Mouse (Mus musculus) MEL (cell line): ENCODE results near the gene Ada. TPM values are rescaled to one million over a fixed set of nuclear protein-coding genes. Genes with fewer than 3 reads are reported as not detected.

Source experiments
- DNase-seq: peaks from one replicate; pipeline ENCODE4 v3.0.0; 2011; ENCODE audit warnings: low read depth, low spot score
- H3K27ac ChIP-seq: 2 replicates; pipeline ENCODE4 v1.5.1; 2012; ENCODE audit warnings: low read depth, mild to moderate bottlenecking, control low read depth, low read length, moderate library complexity; ENCODE audit not compliant: control insufficient read depth
- H3K27me3 ChIP-seq, 2 experiments: fragments of 150-350 bp in 1 of 2; sonication (generic) in 1 of 2; 2 replicates each; pipeline ENCODE4 v1.6.1; 2012; ENCODE audit warnings: low read length in 2 of 2, mild to moderate bottlenecking in 2 of 2, improper control_type of control experiment in 1 of 2, moderate library complexity in 1 of 2; ENCODE audit not compliant: insufficient read depth in 2 of 2, control insufficient read depth in 1 of 2
- H3K36me3 ChIP-seq, 2 experiments: 2 replicates each; pipeline ENCODE4 v1.6.1; 2012 to 2014; ENCODE audit warnings: low read length in 2 of 2, improper control_type of control experiment in 1 of 2, inconsistent platforms in 1 of 2, mild to moderate bottlenecking in 1 of 2; ENCODE audit not compliant: insufficient read depth in 2 of 2, control insufficient read depth in 1 of 2
- H3K4me1 ChIP-seq, 2 experiments: fragments of 150-350 bp in 1 of 2; sonication (generic) in 1 of 2; 2 replicates each; pipeline ENCODE4 v1.6.1; 2012; ENCODE audit warnings: low read length in 2 of 2, improper control_type of control experiment in 1 of 2, mild to moderate bottlenecking in 1 of 2; ENCODE audit not compliant: insufficient read depth in 2 of 2, control insufficient read depth in 1 of 2
- H3K4me3 ChIP-seq, 2 experiments: fragments of 150-350 bp in 1 of 2; sonication (generic) in 1 of 2; 2 replicates each; pipeline ENCODE4 v1.5.1; 2012; ENCODE audit warnings: low read depth in 2 of 2, low read length in 2 of 2, mild to moderate bottlenecking in 2 of 2, moderate library complexity in 2 of 2, control low read depth in 1 of 2, improper control_type of control experiment in 1 of 2; ENCODE audit not compliant: control insufficient read depth in 1 of 2, insufficient read depth in 1 of 2
- H3K79me2 ChIP-seq: 2 replicates; pipeline ENCODE4 v1.6.1; 2012; ENCODE audit warnings: mild to moderate bottlenecking, low read length, moderate library complexity; ENCODE audit not compliant: control insufficient read depth, poor library complexity, insufficient read depth
- H3K9ac ChIP-seq: 2 replicates; pipeline ENCODE4 v1.6.1; 2012; ENCODE audit warnings: low read depth, mild to moderate bottlenecking, control low read depth, low read length, moderate library complexity; ENCODE audit not compliant: control insufficient read depth, poor library complexity, severe bottlenecking
- H3K9me3 ChIP-seq: fragments of 150-350 bp; sonication (generic); replicated peaks from 2 replicates; pipeline ENCODE4 v1.6.1; 2012; ENCODE audit warnings: mild to moderate bottlenecking, low read length, improper control_type of control experiment, moderate library complexity; ENCODE audit not compliant: insufficient read depth
- CHD1 ChIP-seq: IDR thresholded peaks from 2 replicates; pipeline ENCODE4 v1.6.1; 2012; ENCODE audit warnings: low read depth, mild to moderate bottlenecking, inconsistent platforms, low read length, improper control_type of control experiment
- CTCF ChIP-seq, 3 experiments: IDR thresholded peaks in 2 of 3; conservative IDR thresholded peaks in 1 of 3; 2 replicates each; pipeline ENCODE4 v1.5.1; 2011 to 2012; ENCODE audit warnings: low read length in 3 of 3, low read depth in 2 of 3, mild to moderate bottlenecking in 2 of 3, improper control_type of control experiment in 1 of 3, inconsistent platforms in 1 of 3, mixed read lengths in 1 of 3, moderate library complexity in 1 of 3; ENCODE audit not compliant: control insufficient read depth in 1 of 3, insufficient read depth in 1 of 3, poor library complexity in 1 of 3, severe bottlenecking in 1 of 3
- ELF1 ChIP-seq: IDR thresholded peaks from 2 replicates; pipeline ENCODE4 v1.6.1; 2014; ENCODE audit warnings: low read depth, mild to moderate bottlenecking, inconsistent platforms, low read length, improper control_type of control experiment, moderate library complexity
- EP300 ChIP-seq, 2 experiments: IDR thresholded peaks; 2 replicates each; pipeline ENCODE4 v1.6.1; 2011; ENCODE audit warnings: improper control_type of control experiment in 2 of 2, low read length in 2 of 2, low read depth in 1 of 2, mild to moderate bottlenecking in 1 of 2
- JUND ChIP-seq: IDR thresholded peaks from 2 replicates; pipeline ENCODE4 v1.6.1; 2011; ENCODE audit warnings: low read depth, mild to moderate bottlenecking, improper control_type of control experiment, low read length
- KAT2A ChIP-seq: conservative IDR thresholded peaks from 2 replicates; pipeline ENCODE4 v1.6.1; 2012; ENCODE audit warnings: low read depth, low read length, improper control_type of control experiment, inconsistent platforms
- MAFK ChIP-seq: IDR thresholded peaks from 2 replicates; pipeline ENCODE4 v1.6.1; 2011; ENCODE audit warnings: low read depth, mild to moderate bottlenecking, low read length, improper control_type of control experiment, borderline replicate concordance
- MAZ ChIP-seq: IDR thresholded peaks from 2 replicates; pipeline ENCODE4 v1.6.1; 2012; ENCODE audit warnings: low read depth, mild to moderate bottlenecking, inconsistent platforms, low read length, improper control_type of control experiment
- MXI1 ChIP-seq: IDR thresholded peaks from 2 replicates; pipeline ENCODE4 v1.6.1; 2011; ENCODE audit warnings: mild to moderate bottlenecking, low read depth, low read length, improper control_type of control experiment
- MYB ChIP-seq: IDR thresholded peaks from 2 replicates; pipeline ENCODE4 v1.6.1; 2011; ENCODE audit warnings: mild to moderate bottlenecking, low read depth, low read length, improper control_type of control experiment
- MYC ChIP-seq: IDR thresholded peaks from 2 replicates; pipeline ENCODE4 v1.6.1; 2011; ENCODE audit warnings: low read depth, mild to moderate bottlenecking, low read length, improper control_type of control experiment, moderate library complexity
- RCOR1 ChIP-seq: IDR thresholded peaks from 2 replicates; pipeline ENCODE4 v1.6.1; 2012; ENCODE audit warnings: low read depth, mild to moderate bottlenecking, inconsistent platforms, low read length, improper control_type of control experiment
- SIN3A ChIP-seq: IDR thresholded peaks from 2 replicates; pipeline ENCODE4 v1.6.1; 2012; ENCODE audit warnings: low read length, improper control_type of control experiment, inconsistent platforms
- SMC3 ChIP-seq: IDR thresholded peaks from 2 replicates; pipeline ENCODE4 v1.6.1; 2011; ENCODE audit warnings: low read depth, low read length, improper control_type of control experiment
- TCF12 ChIP-seq: IDR thresholded peaks from 2 replicates; pipeline ENCODE4 v1.6.1; 2014; ENCODE audit warnings: low read depth, mild to moderate bottlenecking, inconsistent platforms, low read length, improper control_type of control experiment, moderate library complexity
- UBTF ChIP-seq: IDR thresholded peaks from 2 replicates; pipeline ENCODE4 v1.6.1; 2012; ENCODE audit warnings: low read depth, mild to moderate bottlenecking, inconsistent platforms, low read length, improper control_type of control experiment, moderate library complexity, borderline replicate concordance; ENCODE audit not compliant: insufficient read depth
- USF2 ChIP-seq, 2 experiments: IDR thresholded peaks; 2 replicates each; pipeline ENCODE4 v1.6.1; 2011 to 2012; ENCODE audit warnings: improper control_type of control experiment in 2 of 2, low read length in 2 of 2, borderline replicate concordance in 1 of 2, inconsistent platforms in 1 of 2, low read depth in 1 of 2, mild to moderate bottlenecking in 1 of 2; ENCODE audit not compliant: insufficient read depth in 1 of 2
- ZC3H11A ChIP-seq: IDR thresholded peaks from 2 replicates; pipeline ENCODE4 v1.6.1; 2012; ENCODE audit warnings: low read depth, mild to moderate bottlenecking, inconsistent platforms, low read length, improper control_type of control experiment
- ZKSCAN1 ChIP-seq: IDR thresholded peaks from 2 replicates; pipeline ENCODE4 v1.6.1; 2012; ENCODE audit warnings: low read depth, mild to moderate bottlenecking, inconsistent platforms, low read length, improper control_type of control experiment, moderate library complexity
- ZMIZ1 ChIP-seq: IDR thresholded peaks from 2 replicates; pipeline ENCODE4 v1.6.1; 2012; ENCODE audit warnings: low read depth, mild to moderate bottlenecking, inconsistent platforms, low read length, improper control_type of control experiment, moderate library complexity
- ZNF384 ChIP-seq: IDR thresholded peaks from 2 replicates; pipeline ENCODE4 v1.6.1; 2012; ENCODE audit warnings: low read depth, mild to moderate bottlenecking, inconsistent platforms, low read length, improper control_type of control experiment
- polyA plus RNA-seq, 2 experiments: library from polyadenylated mRNA; stranded (reverse) in 1 of 2; unstranded in 1 of 2; fragments of >175 nt in 1 of 2; fragments of >200 nt in 1 of 2; gene quantifications; 2 replicates each; pipeline versions ENCODE4 v1.2.1 to v1.2.4; 2012; ENCODE audit warnings: low replicate concordance in 2 of 2, low read depth in 1 of 2; ENCODE audit not compliant: insufficient read length in 2 of 2, insufficient read depth in 1 of 2, missing spikeins in 1 of 2
- total RNA-seq: library from RNA; depleted of rRNA; stranded (reverse); fragments of 300-350 nt; gene quantifications from 2 replicates; pipeline ENCODE4 v1.2.3, GENCODE M21; 2012

Gene Ada
- total and polyA plus RNA-seq, 3 experiments = 35.1 to 36.5 TPM; not detected in 1

- Histone ChIP-seq H3K9me3 (no peaks in the 10 kb centered on the region), H3K4me1 (no peaks in the 10 kb centered on the region), H3K4me3 (no peak overlapping the region), H3K27ac (no peak overlapping the region), H3K79me2 (no peaks in the 10 kb centered on the region), H3K36me3 (no peaks in the 10 kb centered on the region), H3K9ac (no peak overlapping the region), H3K27me3 (peaks cover 21 to 30% of the 10 kb centered on the region in 2 experiments)
- DNase-seq = no peak
- TF ChIP-seq RCOR1 (no peak), MAZ (no peak), EP300 (IDR thresholded peaks at IDR 0.05; ENCODE audit: low read depth in 1 of 2, low read length in 2 of 2) (no peak), MXI1 (no peak), ZMIZ1 (no peak), ZC3H11A (no peak), MYC (no peak), ELF1 (no peak), SMC3 (no peak), KAT2A (no peak), JUND (no peak), CHD1 (no peak), CTCF (IDR thresholded peaks at IDR 0.05 in 2 of 3, conservative IDR thresholded peaks at IDR 0.05 in 1 of 3; ENCODE audit: control insufficient read depth in 1 of 3, insufficient read depth in 1 of 3, low read depth in 2 of 3, low read length in 3 of 3, poor library complexity in 1 of 3, severe bottlenecking in 1 of 3) (no peak), ZNF384 (no peak), MAFK (no peak), SIN3A (no peak)
These were observed 20.7 kb upstream of the Ada start for GRCm38 (mm10) chr2:163770731-163771130.

- Histone ChIP-seq H3K4me1 (no peaks in the 10 kb centered on the region), H3K79me2 (no peaks in the 10 kb centered on the region; the same call in 1 of the 2 replicates), H3K9ac (no peak overlapping the region), H3K4me3 (no peak overlapping the region), H3K36me3 (no peaks in the 10 kb centered on the region), H3K9me3 (no peaks in the 10 kb centered on the region), H3K27ac (no peak overlapping the region), H3K27me3 (peaks cover 20 to 21% of the 10 kb centered on the region in 2 experiments)
- no peak for DNase-seq
- TF ChIP-seq MYB (no peak), ZMIZ1 (no peak), TCF12 (no peak), ZKSCAN1 (no peak), CTCF (IDR thresholded peaks at IDR 0.05 in 2 of 3, conservative IDR thresholded peaks at IDR 0.05 in 1 of 3; ENCODE audit: control insufficient read depth in 1 of 3, insufficient read depth in 1 of 3, low read depth in 2 of 3, low read length in 3 of 3, poor library complexity in 1 of 3, severe bottlenecking in 1 of 3) (no peak), USF2 (IDR thresholded peaks at IDR 0.05; ENCODE audit: borderline replicate concordance in 1 of 2, insufficient read depth in 1 of 2, low read depth in 1 of 2, low read length in 2 of 2) (no peak), ZNF384 (no peak), SMC3 (no peak), UBTF (no peak)
These were observed 16.9 kb upstream of the Ada start for GRCm38 (mm10) chr2:163766890-163767289.
